In the genomic region with DNA sequence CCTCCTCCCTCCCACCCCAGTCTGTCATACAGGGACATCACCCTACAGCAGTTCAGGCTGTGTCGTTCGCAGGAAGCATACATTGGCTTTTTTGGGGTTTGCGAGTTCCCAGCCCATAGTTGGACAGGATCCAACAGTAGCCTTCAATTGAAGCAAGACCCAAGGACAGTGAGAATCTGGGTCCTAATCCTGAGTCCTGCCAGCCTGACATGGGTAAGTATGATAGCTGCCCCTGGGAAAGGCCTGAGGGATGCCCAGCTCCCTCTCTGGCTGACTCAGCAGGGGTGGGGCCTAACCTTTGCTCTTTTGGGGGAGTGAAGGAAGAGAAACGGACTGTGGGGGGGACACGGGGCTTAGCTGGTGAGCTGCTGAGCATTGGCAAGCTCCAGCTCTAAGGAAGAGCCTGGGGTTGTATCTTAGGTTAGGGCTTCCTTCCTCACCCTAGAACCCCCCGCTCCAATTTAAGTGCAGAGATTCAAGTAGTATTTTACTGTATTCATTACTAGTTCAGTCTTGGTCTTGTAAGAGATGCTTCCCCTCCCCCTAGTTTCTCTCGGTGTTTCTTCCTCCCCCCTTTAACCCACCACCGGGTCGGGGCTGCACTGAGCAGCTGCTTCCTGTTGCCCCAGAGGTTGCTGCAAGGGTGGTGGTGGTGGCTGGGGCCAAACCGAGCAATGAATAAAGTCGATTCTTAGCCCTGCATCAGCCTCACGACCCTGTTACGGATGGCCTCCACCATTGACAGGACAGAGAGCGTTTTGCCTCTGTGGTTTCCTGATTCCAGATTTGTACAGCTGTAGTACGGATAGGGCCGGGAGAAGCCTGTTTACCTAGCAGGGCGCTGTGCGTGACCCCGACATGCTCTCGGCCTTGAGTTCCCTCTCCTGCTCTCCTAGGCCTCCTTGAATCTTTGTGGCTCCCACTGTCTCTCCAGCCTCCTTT, we compare ENCODE assay signal across 8 mouse cellular contexts. TPM values are rescaled to one million over a fixed set of nuclear protein-coding genes. Genes with fewer than 3 reads are reported as not detected.
A peak's percentile ranks its signal among the peaks of the same experiment; 100 is the strongest.
DNase-seq lines count a peak whose midpoint lies in the region; ATAC-seq and TF ChIP-seq lines count a peak whose summit lies in the region.

A gene (plus strand): TSS at position 14 of the 942 bp plus-strand sequence.

- H3K27ac ChIP-seq in embryonic facial prominence, embryonic 13.5 days: peak within 1 kb of the TSS; percentile 90
- H3K27ac ChIP-seq in heart, embryonic 12.5 days (ENCODE audit: poor library complexity, severe bottlenecking): peak within 1 kb of the TSS; percentile 98
- H3K27ac ChIP-seq in kidney, embryonic 16.5 days (ENCODE audit: low read length): peak within 1 kb of the TSS; percentile 99
- peak within 1 kb of the TSS; percentile 96 for H3K27ac ChIP-seq in liver, embryonic 14.5 days

- H3ac ChIP-seq in C2C12 (ENCODE audit: control insufficient read depth, insufficient read length, low read depth): peak within 1 kb of the TSS; percentile 75

- H3K79me3 ChIP-seq in C2C12 (ENCODE audit: low read depth): peaks cover 5% of the 10 kb centered on the region

- no peaks in the 10 kb centered on the region for H3K27me3 ChIP-seq in C2C12 (ENCODE audit: control insufficient read depth, insufficient read depth, insufficient read length)
- no peaks in the 10 kb centered on the region for H3K27me3 ChIP-seq in embryonic facial prominence, embryonic 13.5 days
- H3K27me3 ChIP-seq in heart, embryonic 12.5 days (replicated peaks): no peaks in the 10 kb centered on the region
- no peaks in the 10 kb centered on the region for H3K27me3 ChIP-seq in kidney, embryonic 16.5 days (ENCODE audit: insufficient read depth, low read length)
- H3K27me3 ChIP-seq in liver, embryonic 14.5 days (ENCODE audit: control insufficient read depth, insufficient read depth, low read length): no peaks in the 10 kb centered on the region

- WGBS in embryonic facial prominence, embryonic 13.5 days: 1% methylated on average over 20 of the region's 20 CpGs
- under 1% methylated on average over 20 of the region's 20 CpGs for WGBS in heart, embryonic 12.5 days
- 1% methylated on average over 20 of the region's 20 CpGs for WGBS in kidney, embryonic 16.5 days
- WGBS in liver, embryonic 14.5 days (ENCODE audit: insufficient replicate concordance): 2% methylated on average over 20 of the region's 20 CpGs

- H3K9ac ChIP-seq in embryonic facial prominence, embryonic 13.5 days: peak within 1 kb of the TSS; percentile 80
- H3K9ac ChIP-seq in heart, embryonic 12.5 days: peak within 1 kb of the TSS; percentile 90
- H3K9ac ChIP-seq in kidney, embryonic 16.5 days (replicated peaks; ENCODE audit: low read length): peak within 1 kb of the TSS; percentile 86
- H3K9ac ChIP-seq in liver, embryonic 14.5 days (replicated peaks): peak within 1 kb of the TSS; percentile 92

- TF ChIP-seq CTCF in C2C12 (IDR thresholded peaks at IDR 0.05; ENCODE audit: control insufficient read depth, insufficient read depth, insufficient read length): no peak
- no peak for TF ChIP-seq CTCF in liver, embryonic 14.5 days (IDR thresholded peaks at IDR 0.05; ENCODE audit: low read depth)

- ATAC-seq in embryonic facial prominence, embryonic 13.5 days (ENCODE audit: insufficient number of reproducible peaks, insufficient read depth, low FRiP score, low TSS enrichment, low read depth): no peak
- peak; percentile 52 for ATAC-seq in heart, embryonic 12.5 days (ENCODE audit: insufficient number of reproducible peaks, low FRiP score)
- ATAC-seq in kidney, embryonic 16.5 days (ENCODE audit: low FRiP score, low TSS enrichment): peak; percentile 52
- peak; percentile 85 for ATAC-seq in liver, embryonic 14.5 days (ENCODE audit: insufficient read depth)

- H3K4me2 ChIP-seq in embryonic facial prominence, embryonic 13.5 days: peak within 1 kb of the TSS; percentile 92
- peak within 1 kb of the TSS; percentile 97 for H3K4me2 ChIP-seq in heart, embryonic 12.5 days
- H3K4me2 ChIP-seq in kidney, embryonic 16.5 days (replicated peaks; ENCODE audit: low read depth, low read length): peak within 1 kb of the TSS; percentile 86
- peak within 1 kb of the TSS; percentile 88 for H3K4me2 ChIP-seq in liver, embryonic 14.5 days (ENCODE audit: low read depth)

- peaks cover 23% of the 10 kb centered on the region for H3K79me2 ChIP-seq in C2C12 (ENCODE audit: control insufficient read depth, insufficient read depth)

- TF ChIP-seq EP300 in liver, embryonic 14.5 days (IDR thresholded peaks at IDR 0.05; ENCODE audit: low read depth): no peak

- no peaks in the 10 kb centered on the region for H3K9me3 ChIP-seq in embryonic facial prominence, embryonic 13.5 days
- H3K9me3 ChIP-seq in heart, embryonic 12.5 days (replicated peaks): no peaks in the 10 kb centered on the region
- H3K9me3 ChIP-seq in kidney, embryonic 16.5 days (ENCODE audit: low read length): no peaks in the 10 kb centered on the region
- H3K9me3 ChIP-seq in liver, embryonic 14.5 days (ENCODE audit: control insufficient read depth, low read length): no peaks in the 10 kb centered on the region

- H3K36me3 ChIP-seq in C2C12 (ENCODE audit: control insufficient read depth, insufficient read depth): peaks cover 40% of the 10 kb centered on the region
- peaks cover 37% of the 10 kb centered on the region for H3K36me3 ChIP-seq in embryonic facial prominence, embryonic 13.5 days
- H3K36me3 ChIP-seq in heart, embryonic 12.5 days: peaks cover 33% of the 10 kb centered on the region
- H3K36me3 ChIP-seq in kidney, embryonic 16.5 days (ENCODE audit: insufficient read depth, low read length): peaks cover 31% of the 10 kb centered on the region
- H3K36me3 ChIP-seq in liver, embryonic 14.5 days (replicated peaks; ENCODE audit: control insufficient read depth, insufficient read depth, low read depth): peaks cover 36% of the 10 kb centered on the region

- H3K4me3 ChIP-seq in C2C12 (ENCODE audit: insufficient read depth, poor library complexity, severe bottlenecking): peak within 1 kb of the TSS; percentile 55
- peak within 1 kb of the TSS; percentile 74 for H3K4me3 ChIP-seq in embryonic facial prominence, embryonic 13.5 days
- peak within 1 kb of the TSS; percentile 73 for H3K4me3 ChIP-seq in heart, embryonic 12.5 days
- peak within 1 kb of the TSS; percentile 79 for H3K4me3 ChIP-seq in kidney, embryonic 16.5 days (ENCODE audit: low read length)
- H3K4me3 ChIP-seq in liver, embryonic 14.5 days (ENCODE audit: insufficient read depth in 1 of 2, low read depth in 2 of 2, low read length in 2 of 2): peak within 1 kb of the TSS; percentile 74 to 100

- peak; percentile 90 for DNase-seq in adrenal gland, adult 2 months
- DNase-seq in liver, embryonic 14.5 days (ENCODE audit: low read depth in 3 of 3, low spot score in 3 of 3): peak; percentile 83 to 87 (median 84)
- DNase-seq in neural tube, embryonic 10.5 days (ENCODE audit: extremely low spot score, low spot score): peak; percentile 50
- DNase-seq in thymus, postnatal 10 days (ENCODE audit: low spot score in 2 of 2): peak; percentile 84

- peaks cover 46% of the 10 kb centered on the region for H3K4me1 ChIP-seq in embryonic facial prominence, embryonic 13.5 days
- peaks cover 59% of the 10 kb centered on the region for H3K4me1 ChIP-seq in heart, embryonic 12.5 days (replicated peaks)
- H3K4me1 ChIP-seq in kidney, embryonic 16.5 days (ENCODE audit: insufficient read depth, low read length): peaks cover 44% of the 10 kb centered on the region
- peaks cover 38 to 53% of the 10 kb centered on the region in 2 experiments for H3K4me1 ChIP-seq in liver, embryonic 14.5 days (replicated peaks; ENCODE audit: control insufficient read depth in 2 of 2, insufficient read depth in 2 of 2, low read length in 1 of 2)

TF ChIP-seq in C2C12, 6 proteins besides CTCF, POLR2A, EP300 and RAD21:
- TF ChIP-seq MYOD1 (IDR thresholded peaks at IDR 0.05; ENCODE audit: control insufficient read depth, insufficient read length, low read depth) (no peak), FOSL1 (IDR thresholded peaks at IDR 0.05; ENCODE audit: insufficient read depth, low read length, poor library complexity, severe bottlenecking) (no peak), USF1 (IDR thresholded peaks at IDR 0.05; ENCODE audit: low read depth) (no peak), MYOG (IDR thresholded peaks at IDR 0.05; ENCODE audit: control insufficient read depth, extremely low read depth, insufficient read length) (no peak), MAX (IDR thresholded peaks at IDR 0.05) (no peak), CEBPB (IDR thresholded peaks at IDR 0.05; ENCODE audit: low read depth) (no peak)

RNA-seq across cellular contexts. Expression of the gene that starts here (rescaled TPM):
- 8.2 TPM for polyA plus RNA-seq in C2C12 (2012; fragmentation: generic; extraction: Trizol)
- 10 to 100 TPM; 40.8 to 49.6 TPM for total RNA-seq in adrenal gland, adult 2 months (2021)
- polyA plus RNA-seq in adrenal gland, adult 2 months (2012; rRNA removed): 24.5 and 31.6 TPM in 2 replicates
- polyA plus RNA-seq in embryonic facial prominence, embryonic 13.5 days (2015; fragmentation: Nextera tagmentation; extraction: Ambion mirVana): 10.9 and 11.4 TPM in 2 replicates
- 11.3 and 12.2 TPM in 2 replicates for polyA plus RNA-seq in heart, embryonic 12.5 days (2016; fragmentation: Nextera tagmentation; extraction: Ambion mirVana)
- 10.9 and 14.3 TPM in 2 replicates for polyA plus RNA-seq in kidney, embryonic 16.5 days (2015; fragmentation: Nextera tagmentation; extraction: Ambion mirVana)
- 9.5 TPM in 2 replicates for polyA plus RNA-seq in liver, embryonic 14.5 days (2012; rRNA removed)
- 9.1 and 10.3 TPM in 2 replicates for polyA plus RNA-seq in liver, embryonic 14.5 days (2014; fragmentation: Nextera tagmentation; extraction: Ambion mirVana)
